Mouse (Mus musculus): ENCODE results near the gene Ccl27b.
"Not testable (repeated sequence)": the region's sequence is repeated elsewhere in the genome, so short reads cannot be mapped to it uniquely, and the experiment has no call there.

Ccl27b gene

DNA sequence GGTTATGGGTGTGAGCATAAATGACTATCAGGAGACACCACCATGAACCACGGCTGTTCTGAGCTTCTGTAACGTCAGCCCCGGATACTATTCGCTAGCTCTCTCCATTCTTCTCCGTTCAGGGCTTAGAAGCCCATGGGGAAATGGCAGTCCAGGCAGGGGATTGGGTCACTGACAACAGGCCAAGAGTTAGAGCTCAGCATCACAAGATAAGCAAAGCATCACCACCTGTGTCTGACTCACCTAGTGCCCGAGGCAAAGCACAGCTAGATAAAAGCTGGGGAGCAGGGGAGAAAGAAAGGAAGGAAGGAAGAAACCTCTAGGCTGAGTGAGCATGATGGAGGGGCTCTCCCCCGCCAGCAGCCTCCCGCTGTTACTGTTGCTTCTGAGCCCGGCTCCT, at the start of gene Ccl27b:
Gene Ccl27b, plus strand, starts transcription at position 301 of the 400 bp plus-strand sequence.
- in situ Hi-C loops (cut with MboI, MseI) = not testable (repeated sequence)

DNA sequence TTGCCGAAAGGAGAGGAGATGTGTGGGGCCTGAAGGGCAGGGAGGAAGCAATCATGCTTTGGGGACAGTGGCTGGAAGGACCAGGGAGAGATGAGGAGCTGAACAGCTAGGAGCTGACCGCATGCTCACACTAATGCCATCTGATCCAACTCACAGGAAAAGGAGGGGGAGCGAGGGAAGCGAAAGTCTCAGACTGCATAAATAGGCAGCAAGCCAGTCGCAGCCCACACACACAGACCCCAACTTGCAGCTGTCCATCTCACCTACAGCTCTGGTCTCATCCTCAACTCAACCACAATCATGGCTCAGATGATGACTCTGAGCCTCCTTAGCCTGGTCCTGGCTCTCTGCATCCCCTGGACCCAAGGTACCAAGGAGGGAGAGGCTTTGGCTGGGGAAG, 43.2 kb upstream of the Ccl27b start, which contains the start of gene Gm10591:
Gene Gm10591, plus strand, starts transcription at position 301 of the 400 bp plus-strand sequence.
- in situ Hi-C loops (cut with MboI, MseI) = not testable (repeated sequence)

DNA sequence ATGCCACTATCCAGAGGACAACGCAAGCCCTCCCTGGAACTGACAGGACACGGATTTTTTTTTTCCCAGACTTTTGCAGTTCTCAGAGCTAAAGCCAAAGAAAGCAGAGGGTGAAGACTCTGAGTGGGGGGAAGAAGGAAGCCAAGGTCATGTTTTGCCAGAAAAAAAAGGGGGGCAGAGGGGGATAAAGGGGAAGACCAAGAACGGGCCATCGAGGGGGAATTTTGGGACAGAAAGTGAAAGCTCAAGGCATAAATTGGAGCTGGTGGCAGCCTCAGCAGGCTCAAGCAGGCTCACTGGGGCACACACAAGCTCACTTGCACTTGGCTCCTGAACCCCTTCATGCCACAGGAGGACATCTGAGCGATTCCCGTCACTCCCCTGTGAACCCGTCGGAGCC, 25.6 kb upstream of the Ccl27b start, which contains the start of gene Gm2564:
Gene Gm2564, plus strand, starts transcription at position 301 of the 400 bp plus-strand sequence.
- in situ Hi-C loops (cut with MboI, MseI) = not testable (repeated sequence)

DNA sequence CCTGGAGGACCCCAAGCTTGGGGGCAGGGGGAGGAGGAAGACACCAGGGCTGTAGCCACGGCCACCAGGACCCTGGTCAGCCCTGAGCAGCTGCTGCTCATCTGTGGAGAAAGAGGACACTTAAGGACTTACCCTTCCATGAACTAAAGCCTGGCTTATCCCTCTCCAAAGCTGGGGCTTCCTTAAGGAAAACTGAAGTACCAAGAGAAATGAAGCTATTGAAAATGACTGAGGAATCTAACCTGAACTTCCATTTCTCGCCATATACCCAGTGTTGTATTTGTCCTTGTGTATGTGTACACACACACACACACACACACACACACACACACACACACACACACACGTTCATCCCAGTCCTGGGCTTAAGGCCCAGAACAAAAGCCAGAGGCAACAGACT, 6.7 kb downstream of the Ccl27b start, which contains the start of gene Il11ra2:
Gene Il11ra2, minus strand, starts transcription at position 101 of the 400 bp plus-strand sequence.
- in situ Hi-C loops (cut with MboI, MseI) = not testable (repeated sequence)

DNA sequence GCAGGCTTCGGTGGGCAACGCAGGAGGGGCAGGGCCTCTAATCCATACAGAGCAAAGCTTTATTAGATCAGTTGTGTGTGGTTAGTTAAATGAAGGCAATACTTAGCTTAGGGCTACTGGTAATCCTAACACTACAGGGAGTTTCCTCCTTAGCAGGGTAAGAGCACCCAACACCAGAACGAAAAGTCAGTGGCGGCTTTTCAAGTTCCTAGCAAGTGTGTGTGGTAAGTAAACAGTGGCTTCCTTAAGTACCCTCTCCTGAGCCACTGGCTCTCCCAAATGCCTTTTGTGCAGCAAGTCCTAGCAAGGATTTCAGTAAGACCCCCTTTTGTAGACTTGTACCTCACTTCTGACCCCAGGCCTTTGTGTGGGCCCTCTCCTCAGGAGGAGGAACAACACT, 20.4 kb downstream of the Ccl27b start:
- in situ Hi-C loops (cut with MboI, MseI) = not testable (repeated sequence)

DNA sequence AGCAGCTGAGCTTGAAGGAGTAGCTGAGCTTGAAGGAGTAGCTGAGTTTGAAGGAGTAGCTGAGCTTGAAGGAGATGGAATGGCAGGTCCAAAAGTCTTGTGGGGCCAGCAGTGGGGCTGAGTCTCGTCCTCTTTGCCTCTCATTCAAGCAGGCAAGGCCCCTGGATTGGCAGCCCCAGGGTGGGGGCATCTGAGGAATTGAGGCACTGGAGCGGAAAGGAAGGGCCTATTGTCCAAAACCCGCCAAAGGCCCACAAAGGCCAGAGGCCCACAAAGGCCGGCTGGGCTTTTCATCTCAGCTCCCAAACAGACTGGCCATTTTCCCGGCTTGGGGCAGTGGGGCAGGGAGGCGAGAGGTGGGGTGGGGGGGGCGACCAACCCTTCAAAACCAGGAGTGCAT, 24.3 kb downstream of the Ccl27b start:
- in situ Hi-C loops (cut with MboI, MseI) = not testable (repeated sequence)

DNA sequence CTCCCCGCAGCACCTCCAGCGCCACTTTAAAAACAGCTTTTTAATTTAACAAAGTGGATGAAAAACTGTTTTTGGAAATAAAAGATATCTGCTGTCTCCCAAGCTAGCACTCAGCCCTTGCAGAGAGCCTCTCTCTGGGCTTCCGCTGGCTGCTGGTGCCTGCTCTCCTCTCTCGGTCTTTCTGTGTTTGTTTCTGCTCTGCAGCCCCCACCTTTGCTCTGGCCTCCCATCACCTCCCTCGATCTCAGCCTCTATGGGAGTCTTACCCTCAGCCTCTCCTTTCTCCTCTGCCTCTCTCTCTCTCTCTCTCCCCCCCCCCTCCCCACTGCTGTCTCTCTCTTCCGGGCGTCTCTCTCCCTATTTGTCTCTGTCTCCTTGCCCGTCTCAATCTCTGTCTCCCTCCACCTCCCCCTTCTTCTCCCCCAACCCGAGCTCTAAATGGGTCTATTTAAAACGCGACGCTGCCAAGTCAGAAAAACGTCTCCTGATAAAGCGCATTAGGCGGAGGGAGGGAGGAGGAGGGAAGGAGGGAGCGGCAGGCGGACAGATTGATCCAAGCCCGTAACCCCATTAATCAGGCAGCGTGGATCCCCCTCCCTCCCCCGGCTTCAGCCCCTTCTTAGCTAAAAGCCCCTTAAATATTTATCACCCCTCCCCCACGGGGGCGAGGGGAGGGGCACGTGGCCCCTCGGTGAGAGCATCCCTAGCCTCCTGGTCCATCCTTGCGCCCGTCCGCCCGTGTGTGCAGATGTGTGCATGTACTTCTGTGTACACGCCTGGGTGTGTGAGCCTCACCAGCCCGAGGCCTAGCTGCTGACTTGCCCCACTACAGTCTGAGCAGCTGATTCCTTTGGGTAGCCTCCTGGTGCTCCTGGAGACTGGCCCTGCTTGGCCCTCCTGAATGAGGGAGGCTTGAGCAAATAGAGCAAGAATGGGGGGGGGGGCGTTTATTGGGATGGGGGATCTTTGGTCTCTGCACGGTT, 25.6 kb downstream of the Ccl27b start:
- in situ Hi-C loops (cut with MboI, MseI) = not testable (repeated sequence)

DNA sequence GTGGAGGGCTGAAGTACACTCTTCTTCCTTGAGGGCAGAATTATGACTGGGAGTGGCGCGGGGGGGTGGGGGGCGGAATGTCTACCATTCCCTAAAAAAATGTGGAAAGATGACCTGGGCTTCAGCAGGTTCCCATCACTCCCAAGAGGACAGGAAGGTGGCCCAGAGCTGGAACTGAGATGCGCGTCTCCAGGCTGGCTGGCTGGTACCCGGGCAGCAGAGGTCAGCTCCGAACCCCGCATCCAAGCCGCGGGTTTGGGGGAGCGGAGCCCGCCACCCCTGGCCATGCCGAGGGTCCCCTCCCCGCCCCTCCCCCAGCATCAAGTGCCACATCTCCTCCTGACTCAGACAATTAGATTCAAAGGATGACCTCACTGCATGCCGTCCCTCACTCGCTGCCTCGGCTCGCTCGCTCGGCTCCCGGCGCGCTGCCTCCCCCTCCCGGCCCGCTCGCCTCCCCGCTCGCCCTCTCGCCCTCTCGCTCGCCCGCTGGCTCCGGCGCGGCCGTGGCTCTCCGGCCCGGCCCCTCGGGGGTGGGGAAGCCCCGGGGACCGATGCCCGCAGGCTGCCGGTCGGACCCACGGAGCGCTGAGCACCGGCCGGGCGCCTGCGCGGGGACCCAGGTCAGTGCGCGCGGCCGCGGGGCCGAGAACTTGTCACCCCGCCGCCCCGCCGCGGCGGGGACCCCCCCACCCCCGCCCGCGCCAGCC, 26.6 kb downstream of the Ccl27b start:
- in situ Hi-C loops (cut with MboI, MseI) = not testable (repeated sequence)

DNA sequence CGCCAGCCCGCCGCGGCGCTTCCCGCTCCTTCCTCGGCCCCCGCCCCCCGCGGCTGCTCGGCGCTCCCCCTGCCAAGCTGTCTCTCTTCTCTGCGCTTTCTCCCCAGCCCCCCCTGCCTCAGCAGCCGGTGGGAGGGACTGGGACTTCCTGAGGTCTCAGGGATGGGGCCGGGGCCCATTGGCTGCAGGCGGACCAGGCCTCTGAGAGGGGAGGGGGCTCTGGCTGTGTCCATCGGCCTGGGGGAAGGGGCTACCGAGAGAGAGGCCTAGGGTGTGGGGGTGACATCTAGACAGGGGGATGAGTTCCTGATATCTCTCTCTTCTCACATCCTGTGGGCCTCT, 27.1 kb downstream of the Ccl27b start:
- in situ Hi-C loops (cut with MboI, MseI) = not testable (repeated sequence)

All from T-helper 2 cell (primary cell).